Mouse (Mus musculus) liver (tissue): ENCODE measurements at regions not wholly inside any gene's neighbourhood (a gene's known extent, or its start where the extent isn't known, plus 50 kb on each side); places are given as distances from the start of the nearest gene placed in this dataset.

Experiments
- DNase-seq: peaks from one replicate; pipeline ENCODE4 v3.0.0-alpha.2; 2020; ENCODE audit warnings: mixed read lengths

- DNase-seq = no peak
Observed at GRCm38 (mm10) chr13:51899319-51900042, 53.0 kb downstream of the Gadd45g start.

- no peak for DNase-seq
Observed at GRCm38 (mm10) chr13:51900043-51900440, 53.6 kb downstream of the Gadd45g start.

DNA sequence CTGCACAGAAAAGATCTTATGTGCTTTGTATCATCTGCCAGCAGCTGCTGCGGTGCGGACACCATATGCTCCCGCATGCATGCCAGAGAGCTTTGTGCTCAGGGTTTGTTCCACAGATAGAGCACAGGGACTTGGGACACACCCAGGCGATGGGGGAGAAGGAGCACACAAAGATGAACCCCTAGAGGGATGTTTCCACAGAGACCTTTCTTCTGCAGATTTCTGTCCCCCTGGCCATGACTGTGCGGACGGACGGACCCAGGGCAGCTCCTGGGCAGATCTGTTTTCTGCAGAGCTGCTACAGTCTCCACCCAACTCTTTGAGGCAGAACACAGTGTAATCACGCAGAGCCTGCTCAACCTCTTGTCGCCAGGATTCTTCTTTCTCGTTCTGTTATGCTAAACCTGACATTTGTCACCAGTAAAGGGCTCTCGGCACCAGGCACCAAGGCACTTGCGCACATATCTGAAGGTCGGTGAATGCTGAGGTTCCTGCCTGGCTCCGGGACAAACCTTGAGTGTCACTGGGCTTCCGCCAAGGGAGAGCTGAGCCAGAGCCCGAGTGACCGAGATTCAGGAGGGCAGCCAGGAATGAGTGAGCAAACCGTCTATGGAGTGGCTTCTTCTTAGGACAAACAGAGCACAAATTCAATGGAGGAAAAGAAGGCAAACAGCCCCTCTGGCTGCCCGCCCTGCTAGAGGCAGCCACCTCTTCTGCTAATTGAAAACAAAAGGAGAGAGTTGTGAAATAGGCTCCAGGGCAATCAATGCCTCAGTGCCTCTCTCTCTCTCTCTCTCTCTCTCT, 56.2 kb downstream of the Gadd45g start:
- no peak for DNase-seq

DNA sequence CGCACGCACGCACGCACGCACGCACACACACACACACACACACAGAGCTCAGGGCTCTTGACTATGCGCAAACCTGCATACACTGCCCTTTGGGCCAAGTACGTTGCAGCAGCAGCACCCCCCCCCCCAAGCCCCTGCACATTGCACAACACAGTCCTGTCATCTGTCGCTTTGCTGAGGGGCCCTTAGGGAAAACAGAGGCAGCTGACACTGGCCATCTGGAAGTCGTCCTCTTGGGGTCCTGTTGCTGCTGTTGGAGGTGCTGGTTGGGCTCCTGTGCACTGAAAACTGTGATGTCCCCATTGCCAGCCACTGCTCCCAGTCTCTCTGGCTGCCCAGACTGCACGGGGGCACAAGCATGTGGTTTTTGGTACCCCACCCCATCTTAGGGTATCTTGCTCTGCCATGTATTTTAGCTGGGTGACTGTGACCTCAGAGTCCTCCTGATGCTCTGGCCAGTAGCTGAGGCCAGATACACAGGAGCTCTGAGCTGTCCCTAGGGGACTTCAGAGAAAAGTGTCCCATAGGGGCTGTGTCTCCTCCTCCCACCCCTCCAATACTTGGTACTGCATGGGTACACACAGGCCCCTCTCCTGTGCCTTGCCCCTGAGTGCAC, 57.0 kb downstream of the Gadd45g start:
- peak; percentile 43 for DNase-seq

DNA sequence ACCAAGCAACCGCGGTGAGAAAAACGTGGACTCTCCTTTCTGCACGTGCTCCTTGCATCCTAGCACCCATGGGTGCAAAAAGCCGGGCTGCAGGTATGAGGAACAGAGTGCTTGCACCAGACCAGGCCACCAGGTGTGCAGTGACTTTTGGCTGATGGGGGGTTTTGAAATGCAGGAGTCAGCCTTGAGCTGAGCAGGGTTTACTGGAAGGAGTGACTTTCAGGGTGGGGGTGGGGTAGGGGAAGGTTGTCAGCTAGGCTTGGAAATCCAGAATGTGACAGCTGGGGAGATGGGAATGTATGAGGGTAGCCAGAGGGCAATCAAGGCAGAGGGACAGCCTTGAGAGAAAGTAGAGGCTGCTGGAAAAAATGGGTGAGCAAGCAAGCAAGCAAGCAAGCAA, 58.8 kb downstream of the Gadd45g start:
- DNase-seq = no peak

- DNase-seq = no peak
Observed at GRCm38 (mm10) chr13:51906103-51906502, 59.6 kb downstream of the Gadd45g start.

- no peak for DNase-seq
Observed at GRCm38 (mm10) chr13:51908514-51908913, 62.0 kb downstream of the Gadd45g start.

DNA sequence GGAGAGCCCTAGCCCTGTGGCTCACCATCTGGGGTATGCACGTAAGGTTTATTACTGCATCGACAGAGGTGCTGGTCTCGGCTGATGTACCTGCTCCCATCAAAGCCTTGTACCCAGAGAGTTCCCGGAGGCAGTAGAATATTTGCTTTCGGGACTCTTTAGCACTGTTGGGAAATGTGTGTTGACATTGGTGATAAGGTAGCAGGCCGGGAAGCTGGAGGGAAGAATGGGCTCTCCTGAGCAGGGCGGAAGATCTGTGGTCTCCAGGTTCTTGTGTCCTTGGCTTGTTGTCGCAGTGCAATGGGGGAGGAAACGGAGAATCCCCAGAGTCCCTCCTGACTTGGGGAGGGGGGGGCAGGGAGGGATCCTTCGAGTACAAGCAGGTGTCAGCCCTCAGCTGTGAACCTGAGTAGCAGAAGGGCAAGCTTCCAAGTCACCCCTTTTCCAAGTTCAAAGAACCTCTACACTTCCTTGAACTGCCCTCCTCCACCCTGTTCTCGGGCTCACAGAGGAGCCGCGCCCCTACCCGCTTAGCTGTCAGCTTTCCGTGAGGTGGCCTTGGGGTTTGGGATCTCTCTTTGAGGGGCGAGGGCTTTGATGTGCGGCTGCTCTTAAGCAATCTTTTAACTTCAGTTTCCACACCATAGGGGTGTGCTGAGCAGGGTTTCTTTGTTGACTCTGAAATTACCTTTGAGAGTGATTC, 65.0 kb downstream of the Gadd45g start:
- DNase-seq = no peak

DNA sequence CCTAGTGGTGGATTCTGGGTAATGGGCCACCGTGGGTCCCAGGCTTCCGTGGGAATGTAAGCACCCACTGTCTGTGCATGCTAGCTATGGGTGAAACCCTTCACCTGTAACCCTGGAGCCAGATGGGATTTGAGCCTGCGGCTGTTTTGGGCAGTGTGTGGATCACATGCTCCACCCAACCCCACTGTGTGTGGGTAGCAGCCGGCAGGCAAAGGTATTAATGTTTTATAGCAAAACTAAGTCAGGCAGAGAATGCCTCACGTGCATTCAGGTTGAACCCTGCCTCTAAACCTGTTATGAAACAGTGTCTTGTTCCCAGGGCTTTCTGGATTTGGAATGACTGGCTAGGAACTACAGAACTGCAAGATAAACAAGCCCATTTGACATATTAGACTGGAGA, 66.0 kb downstream of the Gadd45g start:
- DNase-seq = no peak

- no peak for DNase-seq
Observed at GRCm38 (mm10) chr13:51912994-51913393, 66.5 kb downstream of the Gadd45g start.

DNA sequence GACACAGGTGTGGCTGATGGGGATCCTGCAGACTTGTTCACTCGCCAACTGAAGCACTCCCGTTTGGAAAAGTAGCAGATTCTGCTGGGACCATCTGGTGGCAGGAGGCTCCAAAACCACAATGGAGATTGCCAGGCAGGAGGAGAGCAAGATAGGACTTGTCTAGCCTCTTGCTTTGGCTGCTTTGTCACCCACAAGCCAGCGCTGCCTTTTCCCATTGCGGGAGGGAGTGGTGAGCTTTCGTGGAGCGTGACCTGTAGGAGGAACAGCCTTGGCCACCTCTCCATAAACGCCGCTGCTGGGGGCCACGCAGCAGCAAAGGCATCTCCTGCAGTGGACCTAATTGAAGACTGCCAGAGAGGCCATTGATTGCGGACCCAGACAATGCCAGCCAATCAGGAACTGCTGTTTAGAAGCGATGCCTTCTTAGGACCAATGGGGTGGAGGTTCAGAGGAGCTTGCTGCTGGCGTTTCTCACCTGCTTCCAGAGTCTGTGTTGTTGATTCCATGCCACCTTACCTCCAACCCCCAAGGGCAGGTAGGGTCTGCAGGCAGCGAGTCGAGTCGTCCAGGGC, 70.3 kb downstream of the Gadd45g start:
- DNase-seq = no peak

- DNase-seq = no peak
Observed at GRCm38 (mm10) chr13:51917658-51918057, 71.2 kb downstream of the Gadd45g start.

DNA sequence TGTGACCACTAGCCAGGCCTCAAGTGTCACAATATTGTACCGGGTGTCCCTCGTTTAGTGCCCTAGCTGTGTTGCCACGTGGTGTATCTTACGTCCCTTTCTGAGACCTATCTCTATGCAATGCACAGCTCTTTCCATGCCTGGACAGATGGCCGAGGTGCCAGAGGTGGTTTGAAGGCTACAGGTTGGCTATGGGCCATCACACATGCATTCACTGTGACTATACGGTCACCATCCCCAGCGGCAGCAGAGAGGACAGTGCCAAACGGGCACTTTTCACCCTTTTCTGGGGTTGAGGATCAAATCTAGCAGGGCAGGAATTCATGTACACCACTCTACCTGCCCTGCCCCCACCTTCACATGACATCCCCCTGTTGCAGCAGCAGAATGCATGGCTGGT, 71.6 kb downstream of the Gadd45g start:
- no peak for DNase-seq

DNA sequence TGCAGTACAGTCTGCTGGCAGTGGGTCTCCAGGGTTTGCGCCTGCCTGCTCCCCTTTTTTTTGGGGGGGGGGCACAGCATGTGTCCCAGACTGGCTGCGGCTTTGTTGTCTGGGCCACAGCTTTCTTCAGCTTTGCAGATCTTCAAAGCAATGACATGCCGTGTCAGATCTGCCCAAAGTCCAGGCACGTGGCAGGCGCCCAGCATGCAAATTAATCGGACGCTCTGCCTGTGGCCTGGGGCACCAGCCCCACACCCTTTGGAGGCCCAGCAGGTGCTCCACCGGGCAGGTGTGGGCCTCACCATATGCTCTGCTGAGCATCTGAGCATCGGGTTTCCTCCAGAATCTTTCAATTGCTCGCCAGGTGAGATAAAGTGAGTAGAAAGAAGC, 72.3 kb downstream of the Gadd45g start:
- DNase-seq = no peak

DNA sequence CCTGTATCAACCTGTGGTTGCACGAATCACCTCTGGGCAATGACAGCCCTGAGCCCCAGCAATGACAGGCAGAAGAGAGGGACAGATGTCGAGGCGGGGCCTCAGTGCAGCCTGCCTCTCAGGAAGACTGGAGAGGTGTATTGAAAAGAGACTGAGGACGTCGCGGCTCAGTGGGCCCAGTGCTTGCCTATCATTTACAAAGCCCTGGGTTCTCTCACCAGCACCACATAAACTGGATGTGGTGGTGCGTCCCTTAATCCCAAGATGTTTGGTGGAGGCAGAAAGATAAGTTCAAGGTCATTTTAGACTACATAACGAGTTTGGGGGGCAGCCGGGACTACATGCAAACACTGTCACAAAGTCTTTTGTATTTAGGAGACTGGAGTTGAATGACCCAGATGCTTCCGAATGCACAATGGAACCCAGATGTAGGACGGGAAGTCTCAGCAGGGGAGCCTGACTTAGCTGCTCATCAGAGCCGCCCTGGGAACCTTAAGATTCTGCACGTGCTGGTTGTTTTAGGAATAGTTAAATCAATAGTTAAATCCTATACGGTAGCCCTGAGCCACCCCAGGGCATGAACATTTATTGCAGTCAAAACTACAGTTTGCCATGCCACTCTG, 72.8 kb downstream of the Gadd45g start:
- DNase-seq = no peak

DNA sequence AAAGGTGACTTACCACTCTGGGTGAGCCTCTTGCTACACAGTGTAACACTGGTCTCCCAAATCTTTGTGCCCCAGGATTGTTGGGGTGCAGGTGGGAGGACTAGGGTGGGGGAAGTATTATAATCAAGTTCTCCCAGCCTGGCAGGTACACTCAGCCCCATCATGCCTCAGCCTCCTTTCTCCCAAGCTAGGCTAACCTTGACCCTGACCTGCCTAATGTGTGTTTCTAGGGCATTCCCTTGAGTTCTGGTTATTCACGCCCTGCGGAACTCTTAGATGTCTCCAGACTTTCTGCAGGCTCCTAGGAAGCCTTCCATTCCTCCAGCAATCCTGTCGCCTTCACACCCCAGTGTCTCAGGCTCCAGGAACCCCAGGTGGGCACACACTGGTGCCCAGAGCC, 73.5 kb downstream of the Gadd45g start:
- no peak for DNase-seq

DNA sequence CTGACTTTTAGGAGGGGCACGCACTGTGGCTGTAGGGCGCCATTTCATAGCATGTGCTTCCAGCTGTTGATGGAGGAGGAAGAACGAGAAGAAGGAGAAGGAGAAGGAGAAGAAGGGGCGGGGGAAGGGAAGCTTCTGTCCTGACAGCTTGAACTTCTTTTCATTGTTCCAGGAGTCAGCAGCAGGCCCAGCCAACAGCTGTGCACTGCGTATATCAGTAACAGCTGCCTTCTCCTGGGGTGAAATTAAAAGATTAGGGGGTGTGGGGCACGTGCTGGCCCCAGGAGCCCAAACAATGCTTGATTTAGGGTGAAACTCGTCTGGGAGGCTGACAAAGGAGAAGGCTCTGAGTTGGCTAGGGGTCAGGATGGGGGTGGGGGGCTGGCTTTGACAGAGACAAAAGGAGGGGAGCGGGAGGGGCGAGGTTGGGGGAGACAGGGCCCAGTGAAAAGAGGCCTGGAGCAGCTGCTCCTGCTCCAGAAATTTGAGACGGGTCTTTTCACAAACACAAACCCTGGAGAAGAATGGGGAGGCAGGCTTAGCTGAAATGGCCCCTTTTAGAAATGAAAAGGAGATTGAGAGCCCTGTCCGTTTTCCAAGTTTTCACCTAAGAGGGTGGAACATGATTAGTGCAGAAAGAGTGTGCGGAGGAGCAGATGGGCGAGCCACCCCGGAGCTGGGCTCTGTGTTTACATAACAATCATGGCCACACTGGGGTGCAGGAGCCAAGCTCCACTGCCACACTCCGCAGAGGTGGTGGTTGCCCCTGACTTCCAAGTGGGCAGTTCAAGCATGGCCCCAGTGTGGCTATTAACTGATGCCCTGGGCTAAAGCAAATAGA, 74.3 kb downstream of the Gadd45g start:
- peak; percentile 36 for DNase-seq

- DNase-seq = no peak
Observed at GRCm38 (mm10) chr13:51921550-51921949, 75.1 kb downstream of the Gadd45g start.

DNA sequence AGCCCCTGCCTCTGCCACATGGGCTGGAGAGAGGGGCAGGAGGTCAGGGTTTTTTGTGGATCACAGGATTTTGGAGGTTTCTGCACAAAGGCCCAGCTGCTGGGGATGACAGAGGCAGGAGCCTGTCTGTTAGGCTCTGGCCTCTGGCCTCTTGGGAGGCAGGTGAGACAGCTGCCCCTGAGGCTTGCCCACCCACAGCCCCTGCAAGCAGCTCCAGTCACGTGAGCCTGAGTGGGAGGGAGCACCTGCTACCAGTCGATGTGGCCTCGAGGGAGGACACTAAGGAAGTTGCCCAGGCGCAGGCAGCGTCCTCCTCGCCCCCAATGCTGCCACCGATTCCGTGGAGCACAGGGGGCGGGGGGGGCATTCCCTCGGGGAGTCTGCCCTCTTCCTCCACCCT, 80.3 kb downstream of the Gadd45g start:
- no peak for DNase-seq

- no peak for DNase-seq
Observed at GRCm38 (mm10) chr13:51929730-51930129, 83.3 kb downstream of the Gadd45g start.

- DNase-seq = no peak
Observed at GRCm38 (mm10) chr13:51930301-51930747, 83.8 kb downstream of the Gadd45g start.
